Mouse (Mus musculus) heart, adult 9 months (tissue): ENCODE results near the gene Ccdc83.
A peak's percentile ranks its signal among the peaks of the same experiment; 100 is the strongest.
"Not testable (repeated sequence)": the region's sequence is repeated elsewhere in the genome, so short reads cannot be mapped to it uniquely, and the experiment has no call there.

Source experiments
- DNase-seq, 2 experiments: peaks; one replicate each; pipeline ENCODE4 v3.0.0; 2022; ENCODE audit warnings: low spot score in 2 of 2

Ccdc83 gene

DNA sequence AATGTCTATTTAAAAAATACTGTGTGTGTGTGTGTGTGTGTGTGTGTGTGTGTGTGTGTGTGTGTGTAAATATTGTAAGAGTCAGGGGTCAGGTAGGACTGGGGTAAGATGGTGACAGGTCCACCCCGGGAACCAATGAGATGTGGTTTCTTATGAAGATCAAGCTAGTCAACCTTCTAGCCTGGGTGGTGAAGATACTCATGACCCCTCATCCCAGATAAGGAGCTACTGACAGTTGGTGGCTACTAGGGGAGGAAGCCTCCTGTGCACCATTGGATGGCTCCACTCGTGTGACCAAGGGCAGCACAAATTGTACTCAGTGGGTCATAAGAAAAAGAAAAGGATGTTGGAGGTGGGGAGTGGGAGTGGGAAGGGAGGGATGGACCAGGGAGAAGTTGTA, 5.7 kb downstream of the Ccdc83 start:
- no peak for DNase-seq

DNA sequence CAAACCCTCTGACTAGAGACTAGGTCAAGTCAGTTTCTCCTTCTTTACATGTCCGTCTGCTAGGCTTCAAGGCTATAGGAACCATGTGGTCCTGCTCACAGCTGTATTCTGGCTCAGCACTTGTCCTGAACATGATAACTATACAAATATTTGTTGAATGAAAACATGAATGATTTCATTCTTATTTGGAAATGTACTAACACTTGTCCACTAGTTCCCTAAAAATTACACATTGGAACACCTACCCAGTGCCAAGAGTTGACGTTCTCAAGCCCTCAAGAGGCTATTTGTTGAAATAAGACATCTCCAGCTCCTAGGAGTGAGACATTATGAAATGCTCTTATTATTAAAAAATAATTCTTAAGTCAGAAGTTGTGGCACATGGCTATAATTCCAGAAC, 6.9 kb downstream of the Ccdc83 start:
- peak; percentile 56 to 69 for DNase-seq

DNA sequence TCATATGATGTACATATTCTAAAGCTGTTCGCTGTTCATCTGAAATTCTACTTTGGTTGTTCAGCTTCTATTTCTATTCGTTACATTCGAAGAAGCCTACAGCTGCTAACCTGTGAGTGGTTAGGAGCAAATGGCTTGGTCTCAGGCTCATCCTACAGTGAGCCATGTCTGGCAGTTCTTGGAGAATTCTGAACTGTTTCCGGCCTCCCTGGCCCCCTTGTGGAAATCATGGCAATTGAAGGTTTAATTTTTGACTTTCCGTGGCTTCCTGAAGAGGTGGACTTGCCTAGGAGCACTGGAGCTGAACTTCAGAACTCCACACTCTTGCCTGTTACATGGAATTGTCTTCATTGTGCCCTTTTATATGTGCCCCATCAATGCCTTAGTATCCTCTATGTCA, 12.6 kb downstream of the Ccdc83 start:
- no peak for DNase-seq

DNA sequence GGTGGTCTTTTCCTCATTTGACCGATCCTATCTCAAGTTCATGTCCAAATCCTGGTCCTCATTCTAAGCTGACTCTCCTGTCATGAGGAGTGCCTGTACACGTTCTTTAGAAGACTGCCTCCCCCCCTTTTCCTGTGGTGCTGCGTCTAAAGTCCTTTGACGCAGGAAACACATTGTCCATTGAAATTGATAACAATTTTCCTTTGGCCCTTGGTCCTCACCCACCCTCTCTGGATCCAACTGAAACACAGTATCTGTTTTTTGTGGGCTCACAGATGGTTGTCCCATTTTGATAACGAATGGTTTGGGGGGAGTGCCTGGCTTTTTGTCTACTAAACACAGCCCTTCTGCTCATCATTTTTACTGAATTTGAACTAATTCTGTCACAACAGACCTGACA, 21.9 kb downstream of the Ccdc83 start:
- no peak for DNase-seq

DNA sequence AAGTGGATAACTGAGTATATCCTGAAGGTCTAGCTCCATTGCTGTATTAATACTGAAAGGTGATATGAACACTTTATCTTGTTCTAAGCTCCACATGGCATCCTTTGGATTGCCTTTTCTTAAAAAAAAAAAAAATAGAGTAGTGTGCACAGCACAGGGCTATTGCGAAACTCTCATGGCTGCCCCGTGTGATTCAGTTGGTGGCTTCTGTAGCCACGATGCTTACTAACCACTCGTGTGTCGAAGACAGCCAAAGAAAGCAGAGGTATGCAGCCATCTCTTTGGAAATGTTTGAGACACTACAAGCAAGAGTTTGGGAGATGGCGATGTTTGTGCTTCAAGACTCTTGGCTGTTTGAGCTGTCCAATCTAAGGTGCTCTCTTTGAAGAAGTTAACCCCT, 22.4 kb downstream of the Ccdc83 start:
- DNase-seq: no peak

DNA sequence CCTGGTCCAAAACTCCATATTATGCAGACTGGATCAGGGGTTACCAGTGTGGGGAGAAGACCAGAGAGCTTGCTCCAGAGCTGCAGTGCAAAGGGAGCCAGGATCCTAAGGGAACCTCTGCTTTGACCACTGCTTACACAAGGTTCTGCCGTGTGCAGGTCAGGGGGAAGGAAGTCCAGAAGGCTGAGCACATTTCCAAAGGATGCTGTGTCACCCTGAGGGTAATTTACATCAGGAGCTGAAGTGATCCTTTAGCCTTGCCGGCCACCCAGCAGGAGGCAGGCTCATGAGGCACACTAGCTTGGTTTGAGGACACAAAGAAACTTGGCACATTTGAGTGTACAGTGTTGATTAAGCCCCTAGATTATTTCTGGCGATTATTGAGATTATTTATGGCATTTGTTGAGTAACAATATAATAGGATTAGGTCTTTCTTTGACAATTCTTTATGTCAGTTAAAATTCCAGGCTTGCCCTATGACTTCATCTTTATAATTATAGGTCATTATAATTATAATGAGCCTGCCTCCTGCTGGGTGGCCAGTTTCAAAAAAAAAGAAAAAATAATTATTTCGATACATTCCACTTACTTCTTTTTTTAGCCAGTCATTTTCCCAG, 29.2 kb downstream of the Ccdc83 start:
- no peak for DNase-seq

DNA sequence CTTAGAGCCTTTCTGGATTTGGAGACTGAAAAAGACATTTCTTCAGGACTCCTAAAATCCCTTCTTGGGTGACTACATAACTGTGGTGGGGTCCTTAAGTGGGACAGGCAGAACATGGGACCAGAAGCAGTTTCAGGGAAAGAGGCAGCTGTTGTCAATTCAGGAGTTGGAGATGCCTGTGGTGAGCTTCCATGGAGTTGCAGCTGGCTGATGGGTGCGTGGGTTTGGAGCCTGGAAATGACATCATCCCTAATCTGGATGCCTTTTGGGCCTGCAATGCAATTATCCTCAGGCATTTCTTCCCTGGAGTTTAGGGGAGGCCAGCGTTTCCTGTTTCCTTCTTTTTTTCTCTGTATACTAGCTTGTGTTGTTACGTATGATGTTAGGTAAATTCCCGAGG, 31.7 kb downstream of the Ccdc83 start:
- DNase-seq: peak; percentile 51 to 58

DNA sequence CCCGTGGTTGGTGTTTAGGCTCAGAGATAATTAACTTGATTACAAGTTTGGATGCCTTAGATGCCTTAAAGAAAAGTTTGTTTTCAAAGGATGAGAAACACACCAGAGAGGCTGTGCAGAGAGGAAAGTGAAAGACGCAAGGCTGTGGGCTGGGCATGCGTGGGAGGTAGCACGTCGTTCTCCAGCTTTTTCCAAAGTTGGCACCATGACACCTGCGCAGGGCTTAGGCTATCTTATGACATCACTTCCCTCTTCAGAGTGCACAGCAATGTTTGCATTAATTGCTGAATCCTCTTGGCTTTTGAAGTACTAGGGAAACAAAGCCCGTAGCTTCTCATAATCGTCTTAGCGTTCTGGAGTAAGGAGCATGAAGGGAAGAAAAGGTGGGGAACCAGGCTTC, 34.1 kb downstream of the Ccdc83 start:
- DNase-seq: peak in 1 of 2 experiments; percentile 26

DNA sequence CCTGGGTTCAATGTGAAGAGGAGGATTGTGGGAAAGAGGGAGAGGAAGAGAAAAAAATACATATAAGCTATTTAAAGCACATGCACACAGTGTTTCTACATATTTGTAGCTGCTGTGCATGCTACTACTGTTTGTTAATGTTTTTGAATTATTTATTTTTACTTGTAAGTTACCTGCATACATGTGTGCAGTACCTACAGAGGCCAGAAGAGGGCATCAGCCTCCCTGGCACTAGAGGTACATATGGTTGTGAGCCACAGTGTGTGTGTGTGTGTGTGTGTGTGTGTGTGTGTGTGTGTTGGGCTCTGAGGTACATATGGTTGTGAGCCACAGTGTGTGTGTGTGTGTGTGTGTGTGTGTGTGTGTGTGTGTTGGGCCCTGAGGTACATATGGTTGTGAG, 36.7 kb downstream of the Ccdc83 start:
- DNase-seq: not testable (repeated sequence)

DNA sequence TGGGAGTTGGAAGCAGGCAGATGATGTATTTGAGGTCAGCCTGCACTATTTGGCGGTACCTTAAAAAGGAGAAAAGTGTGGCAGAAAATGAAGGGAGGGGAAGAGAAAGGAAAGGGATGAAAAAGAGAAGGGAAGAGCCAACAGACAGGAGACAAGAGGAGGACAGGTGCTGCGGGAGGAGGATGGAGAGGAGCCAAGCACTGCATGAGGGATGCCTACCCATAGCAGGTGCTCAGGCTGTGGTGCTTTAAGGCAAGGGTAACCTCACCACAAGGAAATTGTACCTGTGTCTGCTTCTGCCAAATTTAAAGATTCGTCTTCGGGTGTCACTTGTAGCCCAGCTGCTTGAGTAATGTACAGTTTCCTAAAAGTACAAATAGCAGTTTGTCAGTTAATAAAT, 37.5 kb downstream of the Ccdc83 start:
- no peak for DNase-seq

DNA sequence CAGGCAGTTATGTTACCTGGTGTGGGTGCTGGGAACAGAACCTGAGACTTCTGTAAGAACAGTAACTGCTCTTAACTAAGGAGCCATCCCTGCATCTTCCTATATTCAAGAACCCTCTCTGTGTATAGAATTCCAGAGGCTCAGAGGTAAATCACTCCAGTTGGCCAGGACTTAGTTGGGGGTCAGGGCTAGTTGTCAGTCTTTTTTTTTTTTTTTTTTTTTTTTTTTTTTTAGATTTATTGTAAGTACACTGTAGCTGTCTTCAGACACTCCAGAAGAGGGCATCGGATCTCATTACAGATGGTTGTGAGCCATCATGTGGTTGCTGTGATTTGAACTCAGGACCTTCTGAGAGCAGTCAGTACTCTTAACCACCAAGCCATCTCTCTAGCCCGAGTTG, 44.1 kb downstream of the Ccdc83 start:
- no peak for DNase-seq

DNA sequence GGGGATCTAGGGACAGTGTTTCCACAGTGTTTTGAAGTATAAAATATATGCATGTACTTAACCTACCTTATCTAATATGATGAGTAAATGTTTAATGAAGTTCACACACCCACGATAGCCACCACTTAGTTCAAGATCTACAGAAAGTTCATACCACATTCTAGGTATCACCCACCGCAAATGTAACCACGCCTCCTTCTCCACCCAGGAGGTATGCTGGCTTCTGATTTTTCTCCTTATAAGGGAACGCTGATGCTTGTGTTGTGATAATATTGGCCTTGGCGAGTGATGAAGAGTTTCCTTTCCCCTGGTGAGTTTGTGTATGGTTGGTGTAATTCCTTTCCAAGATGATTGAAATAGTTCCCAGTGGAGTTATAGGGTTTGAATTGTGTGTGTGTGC, 47.5 kb downstream of the Ccdc83 start:
- no peak for DNase-seq

DNA sequence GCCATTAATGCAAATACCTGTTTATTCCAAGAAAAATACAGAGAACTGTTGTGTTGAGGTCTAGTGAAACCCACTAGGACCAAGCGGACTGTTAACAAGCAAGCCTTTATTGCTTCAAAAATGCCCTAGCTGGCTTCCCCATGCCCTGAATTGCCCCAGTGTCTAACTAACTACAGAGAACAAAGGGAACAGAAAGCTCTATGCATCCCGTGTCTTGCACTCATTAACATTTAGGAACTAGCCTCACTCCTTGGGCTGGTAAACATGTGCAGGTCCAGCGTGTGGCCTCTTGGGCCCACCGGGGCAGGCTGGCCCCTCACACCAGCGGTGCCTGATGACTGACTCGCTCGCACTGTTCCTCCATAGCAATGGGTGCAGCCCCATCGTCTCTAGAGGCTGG, 49.1 kb downstream of the Ccdc83 start:
- DNase-seq: no peak

DNA sequence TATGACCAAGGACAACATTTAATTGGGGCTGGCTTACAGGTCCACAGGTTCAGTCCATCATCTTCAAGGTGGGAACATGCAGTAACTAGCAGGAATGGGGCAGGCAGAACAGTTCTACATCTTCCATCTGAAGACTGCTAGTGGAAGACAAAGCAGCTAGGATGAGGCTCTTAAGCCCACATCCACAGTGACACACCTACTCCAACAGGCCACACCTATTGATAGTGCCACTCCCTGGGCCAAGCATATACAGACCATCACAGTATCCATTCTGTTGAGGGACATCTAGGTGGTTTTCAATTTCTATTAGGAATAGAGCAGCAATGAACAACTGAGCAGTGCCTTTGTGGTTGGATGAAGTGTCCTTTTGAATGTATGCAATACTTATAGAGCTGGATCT, 54.6 kb downstream of the Ccdc83 start:
- no peak for DNase-seq

DNA sequence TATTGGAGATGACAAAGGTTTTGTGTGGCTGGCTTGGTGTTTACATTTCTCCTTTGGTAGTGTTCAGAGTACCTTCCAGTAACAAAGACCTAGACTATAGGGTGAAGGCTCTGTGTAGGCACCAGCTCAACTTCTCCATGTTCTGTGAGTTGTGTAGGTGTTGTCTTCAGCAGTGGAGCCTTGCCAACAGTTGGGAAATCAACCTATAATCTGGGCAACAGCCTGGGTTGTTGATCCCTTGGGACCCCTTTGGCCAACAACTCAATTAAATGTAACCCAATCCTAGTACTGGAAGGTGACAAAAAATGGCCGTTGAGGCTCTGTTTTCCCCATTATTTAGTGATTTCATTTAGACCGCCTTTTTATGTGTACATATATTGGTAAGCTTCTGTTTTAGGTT, 55.5 kb downstream of the Ccdc83 start:
- no peak for DNase-seq

DNA sequence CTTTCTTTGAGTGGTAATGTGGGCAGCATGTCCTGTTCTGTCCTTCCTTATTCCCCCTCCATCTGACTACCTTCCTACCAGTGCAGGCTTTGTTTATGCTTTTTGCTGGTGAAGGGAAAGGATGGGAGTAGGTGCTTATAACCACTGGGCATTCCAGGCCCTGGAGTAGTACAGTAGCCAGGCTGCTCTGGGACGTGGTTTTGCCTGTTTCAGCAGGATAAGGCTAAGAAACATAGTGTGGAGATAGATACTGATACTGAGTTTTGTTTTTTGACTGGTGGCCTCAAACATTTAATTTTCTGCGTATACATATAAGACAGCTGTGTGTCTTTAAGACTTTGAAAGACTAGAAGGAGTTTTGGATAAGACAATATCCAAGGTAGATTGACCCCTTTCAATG, 61.7 kb downstream of the Ccdc83 start:
- no peak for DNase-seq

DNA sequence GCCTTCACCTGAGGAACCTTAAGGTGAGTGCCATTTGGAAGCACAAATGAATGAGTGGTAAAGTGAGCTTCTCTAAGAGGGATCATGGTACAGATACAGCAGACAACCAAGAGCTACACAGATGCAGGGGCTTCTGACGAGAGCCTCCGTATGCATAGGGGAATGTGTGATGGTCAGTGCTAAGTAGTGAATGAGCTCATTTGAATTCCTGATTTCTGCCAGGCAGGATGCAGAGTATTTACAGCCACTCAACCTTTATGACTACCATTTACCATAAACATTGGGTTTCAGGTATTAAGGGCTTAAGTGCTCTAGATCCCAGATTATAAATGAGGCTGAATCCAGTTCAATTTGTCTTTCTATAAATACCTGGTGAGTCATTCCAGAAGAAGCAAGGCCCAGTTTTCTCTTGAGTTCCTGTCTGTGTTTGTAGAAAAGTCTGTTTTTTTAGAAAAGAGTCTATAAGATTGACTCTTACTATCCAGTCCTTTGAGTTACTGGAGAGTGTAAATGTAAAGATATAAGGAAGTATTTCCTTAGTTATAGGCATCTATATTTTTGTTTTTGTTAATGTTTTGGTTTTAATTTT, 63.6 kb downstream of the Ccdc83 start:
- no peak for DNase-seq

DNA sequence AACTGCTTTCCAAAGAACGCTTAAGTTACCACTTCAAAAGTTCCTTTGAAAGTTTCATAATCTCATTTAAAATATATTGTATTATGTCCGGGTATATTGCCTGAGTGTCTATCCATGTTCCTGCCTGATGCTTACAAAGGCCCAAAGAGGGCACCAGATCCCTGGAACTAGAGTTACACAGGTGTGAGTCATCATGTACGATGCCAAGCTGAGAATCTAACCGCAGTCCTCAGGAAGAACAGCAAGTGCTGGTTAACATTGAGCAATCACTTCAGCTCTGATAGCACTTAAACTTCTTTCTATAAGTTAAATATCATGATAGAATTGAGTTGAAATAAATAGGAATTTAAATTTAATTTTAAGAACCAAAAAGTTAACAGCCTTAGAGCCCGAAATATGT, 65.3 kb downstream of the Ccdc83 start:
- DNase-seq: no peak

DNA sequence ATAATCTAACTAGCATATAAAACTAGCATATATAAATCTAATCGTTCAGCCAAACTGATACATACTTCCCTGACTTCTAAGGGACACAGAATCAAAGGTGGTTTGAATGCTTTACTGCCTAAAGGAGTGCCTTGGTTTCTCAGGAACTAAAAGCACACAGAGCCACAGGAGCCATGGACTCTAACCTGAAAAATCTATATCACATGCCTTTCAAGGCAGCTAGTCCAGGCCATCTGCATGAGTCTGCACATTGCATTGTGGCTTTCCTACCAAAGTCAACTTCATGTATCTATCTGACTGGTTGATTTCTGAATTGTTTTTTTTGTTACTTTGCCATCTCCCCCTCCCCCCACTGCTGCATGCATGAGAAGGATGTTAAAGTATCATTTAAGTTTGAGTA, 84.9 kb downstream of the Ccdc83 start:
- no peak for DNase-seq

DNA sequence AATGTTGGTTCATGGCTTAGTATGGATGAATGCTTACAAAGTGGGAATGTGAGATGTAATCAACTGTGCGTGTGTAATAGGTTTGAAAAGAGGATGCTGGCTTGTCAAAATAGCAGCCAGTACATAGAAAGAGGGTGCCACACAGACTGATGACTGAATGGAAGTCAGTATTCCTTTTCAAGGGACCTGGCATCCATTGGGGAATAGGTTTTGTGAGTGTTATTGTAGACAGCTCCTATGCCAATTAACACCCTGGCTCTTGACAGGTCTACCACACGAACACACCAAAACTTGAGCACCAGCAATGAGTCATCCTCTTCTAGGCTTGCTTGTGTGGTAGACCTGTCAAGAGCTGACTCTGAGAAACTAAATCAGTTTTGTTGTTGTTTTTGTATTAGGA, 90.0 kb downstream of the Ccdc83 start:
- no peak for DNase-seq
